Mouse (Mus musculus) adrenal gland, postnatal 4 days (tissue): ENCODE data around the gene Kctd13. TPM values are rescaled to one million over a fixed set of nuclear protein-coding genes. Genes with fewer than 3 reads are reported as not detected.

Experiments
- DNase-seq, 2 experiments: peaks; one replicate each; pipeline ENCODE4 v3.0.0; 2021 to 2022; ENCODE audit warnings: low spot score in 2 of 2, mixed read lengths in 2 of 2
- total RNA-seq, 2 experiments: library from RNA; stranded (reverse); gene quantifications; 2 replicates each; pipeline ENCODE4 v1.2.3; 2021

The Kctd13 gene
- total RNA-seq, 2 experiments from 2014 or later: 27.3 to 28.5 TPM

GRCm38 (mm10) chr7:126941171-126941570, 12.5 kb downstream of the Kctd13 start:
- DNase-seq: no peak

- no peak for DNase-seq
Observed at GRCm38 (mm10) chr7:126941801-126942200, 13.1 kb downstream of the Kctd13 start.

- no peak for DNase-seq
Observed at GRCm38 (mm10) chr7:126946530-126946929, 17.9 kb downstream of the Kctd13 start.

GRCm38 (mm10) chr7:126948626-126949025, 19.9 kb downstream of the Kctd13 start:
- DNase-seq: no peak

GRCm38 (mm10) chr7:126949403-126949792, 20.7 kb downstream of the Kctd13 start, which contains the start of gene Asphd1:
TSS of gene Asphd1 (minus strand) at chr7:126949582.
- DNase-seq: no peak

GRCm38 (mm10) chr7:126949793-126950646, 21.3 kb downstream of the Kctd13 start, which contains the start of gene Sez6l2:
TSS of gene Sez6l2 (plus strand) at chr7:126950563.
- DNase-seq: peak; percentile 84 to 87

GRCm38 (mm10) chr7:126950647-126951615, 22.3 kb downstream of the Kctd13 start:
- no peak for DNase-seq

GRCm38 (mm10) chr7:126951741-126952140, 23.1 kb downstream of the Kctd13 start:
- no peak for DNase-seq

- DNase-seq: no peak
Observed at GRCm38 (mm10) chr7:126952646-126953045, 24.0 kb downstream of the Kctd13 start.

- DNase-seq: no peak
Observed at GRCm38 (mm10) chr7:126955125-126955524, 26.4 kb downstream of the Kctd13 start.

GRCm38 (mm10) chr7:126959780-126960179, 31.1 kb downstream of the Kctd13 start:
- DNase-seq: no peak

GRCm38 (mm10) chr7:126961095-126961494, 32.4 kb downstream of the Kctd13 start:
- no peak for DNase-seq

- DNase-seq: no peak
Observed at GRCm38 (mm10) chr7:126961965-126962364, 33.3 kb downstream of the Kctd13 start.

GRCm38 (mm10) chr7:126963548-126964286, 35.0 kb downstream of the Kctd13 start:
- DNase-seq: no peak

GRCm38 (mm10) chr7:126965568-126965967, 36.9 kb downstream of the Kctd13 start:
- no peak for DNase-seq

GRCm38 (mm10) chr7:126967361-126967760, 38.7 kb downstream of the Kctd13 start:
- no peak for DNase-seq

GRCm38 (mm10) chr7:126975493-126975892, 46.8 kb downstream of the Kctd13 start:
- no peak for DNase-seq

- no peak for DNase-seq
Observed at GRCm38 (mm10) chr7:126975893-126975949, 47.0 kb downstream of the Kctd13 start, which contains the start of gene Cdipt. TSS of gene Cdipt (plus strand) at chr7:126975914.

- peak; percentile 91 to 96 for DNase-seq
Observed at GRCm38 (mm10) chr7:126975950-126976866, 47.5 kb downstream of the Kctd13 start, which contains the start of gene Cdiptos. TSS of gene Cdiptos (minus strand) at chr7:126976098.

- no peak for DNase-seq
Observed at GRCm38 (mm10) chr7:126976878-126977459, 48.3 kb downstream of the Kctd13 start.
